Mouse (Mus musculus): ENCODE data around the gene Eif2ak4.

The Eif2ak4 gene

DNA sequence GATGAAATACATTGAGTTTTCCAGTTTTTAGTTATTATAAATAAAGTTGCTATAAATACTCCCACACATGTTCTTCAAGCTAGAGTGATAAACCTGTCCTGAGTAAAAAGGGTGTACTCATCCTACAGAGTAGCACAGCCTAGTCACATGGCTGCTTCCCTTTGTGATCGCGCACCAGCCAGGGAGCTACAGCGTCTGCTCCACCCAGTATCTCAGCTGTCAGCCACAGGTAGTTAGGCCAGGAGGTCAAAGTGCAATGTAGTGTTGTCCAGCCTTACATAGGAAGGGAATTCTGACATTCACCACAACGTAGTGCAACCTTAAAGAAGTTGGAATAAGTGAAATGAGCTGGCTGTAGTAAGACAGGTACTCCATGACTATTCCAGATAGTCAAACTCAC lies 17.1 kb downstream of the Eif2ak4 start:
- no peak for DNase-seq

DNA sequence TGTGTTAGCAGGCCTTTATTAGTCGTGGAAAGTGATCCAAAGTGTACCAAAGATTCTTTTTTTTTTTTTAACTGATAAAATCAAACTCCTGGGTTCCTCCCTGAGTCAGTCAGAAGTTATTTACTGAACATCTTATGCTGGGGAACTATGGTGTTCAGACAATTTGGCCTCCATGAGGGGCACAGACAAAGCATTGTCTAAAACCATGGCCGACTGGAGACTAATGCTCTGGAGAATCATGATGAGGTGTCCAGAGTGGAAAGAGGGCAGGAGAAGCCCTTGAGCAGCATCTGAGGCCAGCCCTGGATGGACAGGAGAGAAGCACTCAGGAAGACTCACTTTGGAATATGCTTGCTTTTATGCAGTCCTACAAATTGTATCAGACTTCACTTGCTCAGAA lies 18.4 kb downstream of the Eif2ak4 start:
- no peak for DNase-seq

DNA sequence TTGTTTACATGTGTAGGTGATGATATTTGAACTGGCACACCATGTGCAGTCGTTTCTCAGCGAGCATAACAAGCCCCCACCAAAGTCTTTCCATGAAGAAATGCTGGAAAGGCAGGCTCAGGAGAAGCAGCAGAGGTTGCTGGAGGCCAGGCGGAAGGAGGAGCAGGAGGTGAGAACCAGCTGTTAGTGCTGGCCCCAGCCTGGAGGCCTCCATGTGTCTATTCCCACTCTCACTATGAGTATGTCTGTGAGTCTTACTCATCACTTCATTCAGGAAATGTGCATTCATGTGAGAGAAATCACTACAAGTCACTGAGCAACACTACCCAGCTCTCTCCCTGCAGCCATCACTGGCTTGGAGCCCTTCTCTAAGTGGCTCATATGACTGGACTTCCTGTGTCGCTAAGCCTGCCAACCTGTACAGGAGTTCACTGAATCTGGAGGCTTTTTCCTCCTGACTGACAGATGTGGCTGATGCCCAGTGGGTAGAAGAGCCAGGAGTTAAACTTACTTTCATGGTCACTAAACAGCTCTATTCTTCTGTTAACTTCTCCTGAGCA lies 20.0 kb downstream of the Eif2ak4 start:
- DNase-seq, result no peak

DNA sequence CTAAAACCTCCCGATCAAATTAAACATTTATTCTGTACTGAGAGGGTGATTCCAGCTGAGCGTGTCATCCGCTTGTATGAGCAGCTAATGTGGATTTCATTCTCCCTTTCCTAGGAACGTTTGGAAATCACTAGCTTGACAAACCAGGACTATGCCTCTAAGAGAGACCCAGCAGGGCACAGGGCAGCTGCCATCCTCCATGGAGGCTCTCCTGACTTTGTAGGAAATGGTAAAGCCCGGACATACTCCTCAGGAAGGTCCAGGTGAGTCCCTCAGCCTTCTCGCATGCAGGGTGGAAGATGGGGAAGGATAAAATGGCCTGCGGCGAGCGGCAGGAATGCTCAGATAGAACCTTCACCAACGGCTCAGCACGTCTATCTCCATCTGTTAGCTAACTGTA lies 24.4 kb downstream of the Eif2ak4 start:
- no peak for DNase-seq

DNA sequence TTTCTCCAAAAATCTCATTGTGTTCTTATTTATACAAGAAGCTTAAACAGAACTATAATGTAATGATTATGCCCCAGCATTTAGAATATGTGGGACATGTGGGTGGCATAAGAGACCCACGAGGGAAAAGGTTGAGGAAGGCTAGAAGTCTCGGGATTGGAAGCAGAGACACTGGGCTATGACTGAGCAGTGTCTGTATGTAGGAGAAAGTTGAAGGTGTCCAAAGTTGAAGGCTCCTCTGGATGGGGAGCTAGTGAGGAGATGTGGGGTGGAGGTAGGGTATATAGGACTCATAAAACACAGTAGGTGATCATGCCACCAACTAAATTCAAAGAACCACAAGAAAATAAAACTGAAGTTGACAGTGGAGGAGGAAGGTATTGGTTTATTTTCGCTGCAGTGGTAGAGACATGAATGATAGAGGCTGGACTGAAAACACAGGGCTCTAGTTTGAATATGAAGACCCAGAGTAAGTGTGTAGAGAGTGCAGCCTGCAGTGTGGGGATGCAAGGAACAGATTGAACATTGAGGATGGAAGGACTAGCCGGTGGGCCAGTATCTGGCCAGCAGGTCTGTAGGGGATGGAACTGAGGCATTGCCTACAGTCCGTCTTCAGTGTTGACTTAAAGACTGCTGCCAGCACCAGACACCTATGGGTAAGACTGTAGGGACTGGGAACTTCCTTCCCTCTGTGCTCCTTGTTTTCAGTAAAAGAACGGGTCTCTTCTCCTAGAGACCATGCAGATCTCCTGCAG lies 27.4 kb downstream of the Eif2ak4 start:
- DNase-seq, result no peak

DNA sequence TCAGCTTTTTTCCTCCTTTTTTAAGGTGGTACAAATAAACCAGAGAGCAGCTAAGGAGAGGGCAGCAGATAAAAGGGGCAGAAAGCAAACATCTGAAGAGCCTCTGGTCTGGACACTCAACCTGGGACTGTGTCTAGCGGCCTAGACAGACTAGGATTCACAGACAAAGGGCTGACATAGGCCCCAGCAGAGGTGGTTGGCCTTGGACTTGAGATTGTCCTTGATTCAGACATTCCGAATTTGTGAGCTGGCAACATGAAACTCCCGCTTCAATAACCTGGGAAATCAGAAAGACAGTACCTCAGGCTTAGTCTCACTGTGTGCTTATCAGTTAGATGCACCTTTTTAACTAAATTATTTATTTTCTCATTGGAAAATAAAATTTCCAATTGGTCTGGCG lies 29.7 kb downstream of the Eif2ak4 start:
- no peak for DNase-seq

DNA sequence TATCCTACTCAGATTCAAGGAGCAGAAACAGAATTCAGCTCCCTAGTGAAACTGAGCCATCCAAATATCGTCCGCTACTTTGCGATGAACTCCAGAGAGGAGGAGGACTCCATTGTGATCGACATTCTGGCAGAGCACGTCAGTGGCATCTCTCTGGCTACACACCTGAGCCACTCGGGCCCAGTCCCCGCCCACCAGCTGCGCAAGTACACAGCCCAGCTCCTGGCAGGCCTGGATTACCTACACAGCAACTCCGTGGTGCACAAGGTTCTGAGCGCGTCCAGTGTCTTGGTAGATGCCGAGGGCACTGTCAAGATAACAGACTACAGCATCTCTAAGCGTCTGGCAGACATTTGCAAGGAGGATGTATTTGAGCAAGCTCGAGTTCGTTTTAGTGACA lies 33.5 kb downstream of the Eif2ak4 start:
- DNase-seq, result no peak

DNA sequence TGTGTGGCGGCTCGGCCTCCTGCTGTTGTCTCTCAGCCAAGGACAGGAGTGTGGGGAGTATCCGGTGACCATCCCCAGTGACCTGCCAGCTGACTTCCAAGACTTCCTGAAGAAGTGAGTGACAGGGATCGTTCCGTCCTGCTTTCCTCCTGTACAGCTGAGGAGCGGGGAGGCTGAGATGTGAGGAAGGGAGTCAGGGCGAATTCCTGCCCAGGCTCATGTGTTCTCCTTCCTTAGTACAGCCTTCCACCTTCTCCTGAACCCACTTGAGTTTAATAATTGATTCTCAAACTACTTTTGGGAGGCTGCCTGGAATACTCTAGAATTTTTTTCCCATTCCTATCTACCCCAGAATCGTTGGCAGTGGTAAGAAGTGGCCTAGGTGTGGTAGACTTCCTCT lies 34.0 kb downstream of the Eif2ak4 start:
- DNase-seq, result no peak

DNA sequence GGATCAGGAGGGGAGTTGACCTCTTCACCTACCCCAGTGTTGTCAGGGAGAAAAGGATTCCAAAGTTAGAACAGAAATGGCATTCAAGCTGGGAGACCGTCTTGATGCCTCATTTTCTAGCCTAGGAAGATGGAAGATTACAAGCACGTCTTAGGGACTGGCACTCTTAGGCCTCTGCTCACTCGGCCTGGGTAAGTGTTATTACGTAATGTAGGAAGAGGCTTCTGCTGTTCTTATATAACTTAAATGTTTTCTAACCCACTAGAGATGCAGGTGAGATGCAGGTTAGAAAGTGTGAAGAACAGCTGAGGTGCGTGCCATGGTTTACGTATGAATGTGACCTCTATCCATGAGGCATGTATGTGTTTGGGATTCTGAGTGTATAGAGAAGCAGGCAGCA lies 39.9 kb downstream of the Eif2ak4 start:
- DNase-seq, result no peak

DNA sequence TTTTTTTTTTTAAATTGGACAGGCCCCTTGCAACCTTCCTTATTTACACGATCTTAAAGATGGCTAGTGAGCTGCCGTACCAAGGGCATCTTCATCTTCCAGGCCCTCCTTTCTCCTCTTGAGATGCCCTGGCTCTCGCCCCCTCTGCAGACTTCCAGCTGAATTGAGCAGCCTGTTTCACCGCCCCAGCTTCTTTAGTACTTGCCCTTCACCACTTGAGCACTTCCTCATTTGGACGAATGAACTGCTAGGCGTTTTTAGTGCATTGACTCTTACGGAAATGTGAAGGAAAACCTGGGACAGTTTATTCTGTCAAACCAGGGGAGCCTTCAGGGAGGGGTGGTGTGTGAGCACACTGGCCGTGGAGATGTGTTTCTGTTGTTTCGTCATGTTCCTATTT lies 40.9 kb downstream of the Eif2ak4 start:
- DNase-seq, result no peak

DNA sequence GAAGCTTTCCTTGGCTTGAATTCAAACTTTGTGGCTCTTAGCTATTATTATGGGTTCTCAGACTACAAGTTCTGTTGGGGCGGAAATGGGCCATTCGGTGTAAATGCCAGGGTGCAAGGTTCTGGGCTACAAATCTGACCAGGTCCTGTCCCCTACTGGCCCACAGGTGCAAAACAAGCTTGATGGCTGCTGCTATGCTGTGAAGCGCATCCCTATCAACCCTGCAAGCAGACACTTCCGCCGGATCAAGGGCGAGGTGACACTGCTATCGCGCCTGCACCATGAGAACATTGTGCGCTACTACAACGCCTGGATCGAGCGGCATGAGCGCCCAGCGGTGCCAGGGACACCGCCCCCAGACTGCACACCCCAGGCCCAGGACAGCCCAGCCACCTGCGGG lies 42.2 kb downstream of the Eif2ak4 start:
- DNase-seq, result no peak

DNA sequence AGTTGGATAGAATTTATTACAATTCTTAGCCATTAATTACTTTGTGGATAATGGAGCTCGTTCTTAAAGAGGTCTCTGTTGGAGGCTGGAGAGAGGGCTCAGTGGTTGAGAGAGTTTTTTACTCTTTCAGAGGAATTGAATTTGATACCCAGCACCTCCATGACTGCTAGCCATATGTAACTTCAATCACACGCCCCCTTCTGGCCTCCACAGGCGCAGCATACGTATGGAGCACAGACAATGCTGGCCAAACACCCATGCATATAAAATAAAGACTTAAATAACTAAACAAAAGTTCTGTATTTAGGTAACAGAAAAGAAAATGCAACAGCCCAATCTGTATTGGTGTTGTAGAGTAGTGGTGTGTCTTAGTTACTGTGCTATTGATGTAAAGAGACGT lies 43.2 kb downstream of the Eif2ak4 start:
- no peak for DNase-seq

DNA sequence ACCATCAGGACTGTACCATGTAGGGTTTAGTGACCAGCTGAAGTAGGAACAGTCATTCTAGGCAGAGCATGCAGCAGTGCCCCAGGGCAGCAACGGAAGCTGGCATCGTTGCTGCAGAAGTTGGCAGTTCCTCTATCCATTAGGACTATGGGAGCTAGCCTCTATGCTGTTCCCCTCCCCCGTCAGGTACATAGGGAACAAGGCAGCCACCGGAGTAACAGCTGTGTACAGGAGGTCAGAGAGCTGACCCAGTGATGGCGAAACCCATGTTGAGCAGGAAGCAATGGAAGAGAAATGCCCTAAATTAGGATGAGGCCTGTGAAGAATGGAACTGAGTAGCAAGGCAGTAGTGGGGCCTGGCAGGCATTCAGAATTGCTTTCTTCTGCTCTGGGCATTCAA lies 53.8 kb downstream of the Eif2ak4 start:
- DNase-seq, result no peak

DNA sequence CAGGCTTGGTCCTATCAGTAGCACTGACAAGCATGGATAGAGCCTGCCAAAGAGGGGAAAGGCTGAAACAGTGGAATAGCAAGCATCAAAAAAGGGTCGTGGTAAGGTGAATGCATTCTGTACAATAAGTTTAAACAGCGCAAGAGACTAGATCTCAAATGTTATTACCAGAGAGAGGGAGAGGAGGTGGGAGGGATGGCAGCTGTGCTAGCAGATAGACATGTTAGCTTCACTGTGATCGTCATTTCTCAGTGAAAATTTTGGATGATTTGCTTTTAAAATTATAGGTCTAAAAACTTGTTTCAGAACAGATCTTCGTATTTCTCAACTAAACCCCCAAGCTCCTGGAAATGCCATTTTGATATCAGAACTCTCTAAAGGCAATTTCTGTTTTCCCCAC lies 54.3 kb downstream of the Eif2ak4 start:
- DNase-seq, result no peak

DNA sequence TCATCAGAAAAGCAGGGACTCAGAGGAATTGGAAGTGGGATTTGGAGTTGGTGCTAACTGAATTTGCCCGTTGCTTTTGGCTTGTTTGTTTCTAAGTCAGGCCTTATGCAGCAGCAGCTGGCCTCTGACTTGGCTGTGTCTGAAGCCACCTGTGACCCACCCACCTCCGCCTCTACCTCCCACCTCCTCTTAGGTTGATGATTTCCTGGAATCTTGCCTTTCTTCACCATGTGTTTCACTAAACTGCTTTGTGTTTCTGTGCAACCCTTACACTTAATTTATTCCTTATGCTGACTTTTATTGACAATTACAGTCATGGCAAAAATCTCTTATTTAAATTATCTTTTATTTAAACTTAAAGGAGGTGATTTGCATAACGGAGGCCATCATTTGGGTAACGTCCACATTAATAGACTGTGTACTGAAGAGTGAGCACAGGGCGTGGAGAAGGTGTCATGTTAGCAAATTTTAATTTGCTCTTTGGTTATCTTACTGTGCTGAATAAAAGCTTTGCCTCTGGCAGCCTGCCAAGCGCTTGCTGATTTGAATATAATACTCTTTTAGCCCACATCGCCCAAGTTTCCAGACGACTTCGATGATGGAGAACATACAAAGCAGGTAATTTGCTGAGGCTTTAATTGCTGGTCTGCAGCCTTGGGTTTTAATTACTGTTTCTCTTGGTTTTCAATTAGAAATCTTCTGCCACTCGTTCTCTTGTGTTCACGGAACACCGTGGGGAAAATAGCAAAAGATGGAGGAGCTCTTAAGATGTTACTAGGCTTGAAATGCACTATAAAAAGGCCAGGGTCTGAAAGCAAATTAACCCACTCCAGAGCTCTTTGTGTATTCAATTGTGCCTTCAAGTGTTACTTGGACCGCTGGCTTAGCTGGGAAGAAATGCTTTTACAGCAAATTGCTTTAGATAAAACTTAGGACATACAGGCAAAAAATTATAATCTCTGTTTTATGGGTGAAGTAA lies 57.6 kb downstream of the Eif2ak4 start:
- no peak for DNase-seq

DNA sequence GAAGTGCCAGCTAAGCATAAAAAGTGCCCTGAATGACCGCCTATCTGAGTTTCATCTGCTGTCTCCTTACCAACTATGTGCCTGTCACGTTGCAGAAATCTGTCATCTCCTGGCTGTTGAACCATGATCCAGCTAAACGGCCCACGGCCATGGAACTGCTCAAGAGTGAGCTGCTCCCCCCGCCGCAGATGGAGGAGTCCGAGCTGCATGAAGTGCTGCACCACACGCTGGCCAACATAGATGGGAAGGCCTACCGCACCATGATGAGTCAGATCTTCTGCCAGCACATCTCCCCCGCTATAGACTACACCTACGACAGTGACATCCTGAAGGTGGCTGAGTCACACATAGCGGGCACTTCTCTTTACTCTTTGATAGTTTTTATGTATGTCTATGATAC lies 59.8 kb downstream of the Eif2ak4 start:
- no peak for DNase-seq

DNA sequence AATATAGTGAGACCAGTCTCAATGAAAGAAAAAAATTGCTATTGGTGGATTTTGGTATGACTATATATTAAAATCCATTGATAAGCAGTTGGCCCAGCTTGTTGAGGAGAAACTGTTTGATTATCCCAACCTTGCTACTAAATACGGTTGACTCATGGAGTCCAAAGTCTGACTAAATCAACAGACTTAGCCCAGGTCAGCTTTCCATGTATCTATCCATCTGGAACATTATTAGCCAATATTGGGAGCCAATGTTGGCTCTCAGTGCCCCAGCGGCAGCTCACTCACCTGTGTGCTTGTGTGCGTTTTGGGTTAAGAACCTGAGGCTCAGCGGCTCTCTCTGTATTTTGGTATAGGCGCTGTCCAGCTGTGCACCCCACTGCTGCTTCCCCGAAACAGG lies 62.6 kb downstream of the Eif2ak4 start:
- DNase-seq, result no peak

DNA sequence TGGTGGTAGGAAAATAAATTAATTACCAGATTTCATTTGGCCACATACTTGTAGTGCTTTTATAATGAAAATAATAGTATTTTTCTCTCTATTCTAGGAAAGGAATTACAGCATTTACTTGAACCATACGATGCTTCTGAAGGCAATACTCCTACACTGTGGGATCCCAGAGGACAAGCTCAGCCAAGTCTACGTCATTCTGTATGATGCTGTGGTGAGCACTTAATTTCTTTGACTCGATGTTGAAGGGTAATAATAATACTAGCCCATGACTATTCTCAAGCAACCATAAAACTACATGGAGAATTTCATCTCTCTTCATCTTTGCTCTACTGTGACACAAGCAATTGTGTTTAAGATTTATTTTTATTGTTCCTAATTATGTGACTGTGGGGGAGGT lies 68.6 kb downstream of the Eif2ak4 start:
- DNase-seq, result no peak

DNA sequence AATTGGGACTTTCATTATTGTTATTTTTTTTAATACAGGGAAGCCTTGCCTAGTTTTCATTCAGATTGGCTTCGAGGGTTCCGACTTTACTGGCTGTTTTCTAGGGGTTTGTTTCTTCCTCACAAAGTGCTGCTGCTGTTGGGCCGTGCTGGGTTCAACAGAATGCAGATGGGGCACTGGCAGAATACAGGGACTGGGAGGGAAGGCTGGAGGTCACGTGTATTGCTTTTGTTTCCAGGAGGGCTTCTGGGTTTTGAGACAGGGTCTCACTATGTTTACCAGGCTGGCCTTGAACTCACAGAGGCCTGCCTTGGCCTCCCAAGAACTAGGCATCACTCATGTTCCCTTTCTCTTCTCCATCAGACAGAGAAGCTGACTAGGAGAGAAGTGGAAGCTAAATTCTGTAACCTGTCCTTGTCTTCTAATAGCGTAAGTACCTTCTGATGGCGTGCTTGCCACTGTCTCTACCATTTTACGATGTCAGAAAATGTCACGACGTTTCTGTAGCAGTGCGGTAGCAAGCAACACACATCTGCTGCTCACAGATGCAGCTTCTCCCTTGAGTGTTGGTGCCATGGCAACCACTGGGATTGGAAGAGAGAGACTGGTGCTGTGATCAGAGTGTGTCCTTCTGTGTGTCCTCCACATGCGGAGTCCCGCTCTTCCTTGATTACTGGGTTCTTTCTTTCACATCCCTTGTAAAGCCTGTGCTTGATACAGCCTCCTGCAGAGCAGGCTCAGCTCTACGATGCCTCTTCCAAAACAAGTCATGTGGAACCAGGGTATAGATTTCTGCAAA lies 69.2 kb downstream of the Eif2ak4 start:
- DNase-seq, result no peak

DNA sequence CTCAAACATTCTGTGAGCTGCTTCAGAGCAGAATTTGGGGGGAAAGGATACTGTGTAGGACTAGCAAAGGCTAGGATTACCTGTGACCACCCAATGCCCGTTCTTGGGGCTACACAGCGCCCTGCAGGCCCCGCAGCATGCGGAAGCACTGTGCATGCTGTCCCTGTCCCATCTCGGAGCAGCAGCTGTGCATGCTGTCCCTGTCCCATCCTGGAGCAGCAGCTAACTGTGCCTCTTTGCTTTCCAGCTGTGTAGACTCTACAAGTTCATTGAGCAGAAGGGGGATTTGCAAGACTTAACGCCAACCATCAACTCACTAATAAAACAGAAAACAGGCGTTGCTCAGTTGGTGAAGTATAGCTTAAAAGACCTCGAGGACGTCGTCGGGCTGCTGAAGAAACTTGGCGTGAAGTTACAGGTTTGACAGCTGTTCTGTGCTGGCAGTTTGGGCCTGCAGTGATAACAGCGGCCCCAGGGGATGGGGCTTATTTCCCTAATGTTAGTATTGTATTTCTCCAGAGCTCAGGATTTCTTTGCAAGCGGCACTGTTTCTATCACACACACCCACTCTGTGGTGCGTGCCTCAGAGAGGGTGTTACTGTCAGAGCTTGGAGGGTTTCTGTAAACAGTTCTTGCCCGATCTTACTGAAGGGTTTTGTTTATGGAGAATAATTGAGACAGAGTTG lies 73.2 kb downstream of the Eif2ak4 start:
- no peak for DNase-seq

DNA sequence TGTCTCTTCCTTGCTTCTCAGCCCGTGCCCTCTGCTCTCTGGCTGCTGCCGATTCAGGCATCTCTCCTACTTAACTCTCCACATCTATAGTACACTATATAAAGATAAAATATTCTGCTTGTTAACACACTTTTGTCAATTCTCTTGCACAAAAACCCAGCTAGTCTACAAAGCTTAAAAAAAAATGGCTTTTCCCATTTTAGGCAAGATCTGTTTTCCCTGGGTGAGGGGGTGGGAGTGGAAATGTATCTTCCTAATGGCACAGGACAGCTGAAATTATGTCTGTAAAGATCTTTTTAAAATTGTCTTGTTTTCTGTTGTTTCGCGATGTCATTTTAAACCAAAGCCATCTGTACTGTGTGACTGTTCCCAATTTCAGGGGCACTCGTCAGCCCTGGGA lies 75.1 kb downstream of the Eif2ak4 start:
- DNase-seq, result no peak

DNA sequence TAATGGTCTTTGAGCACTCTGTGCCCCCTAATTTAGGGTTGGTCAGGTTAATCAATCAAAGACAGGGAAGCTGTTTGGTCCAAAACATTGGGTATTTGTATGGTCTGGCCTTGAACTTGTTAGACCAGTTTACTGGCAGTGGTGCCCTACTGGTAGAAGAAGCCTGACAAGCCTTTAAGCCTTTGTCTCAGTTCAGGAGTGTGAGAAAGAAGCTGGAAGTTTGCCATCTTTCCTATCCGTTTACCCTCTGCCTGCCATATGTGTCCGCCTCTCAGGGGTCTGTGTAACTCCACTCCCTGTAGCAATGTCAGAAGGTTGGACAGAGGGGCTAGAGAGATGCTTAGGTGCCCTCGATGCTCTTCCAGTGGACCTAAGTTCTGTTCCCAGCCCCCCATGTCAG lies 76.0 kb downstream of the Eif2ak4 start:
- no peak for DNase-seq

DNA sequence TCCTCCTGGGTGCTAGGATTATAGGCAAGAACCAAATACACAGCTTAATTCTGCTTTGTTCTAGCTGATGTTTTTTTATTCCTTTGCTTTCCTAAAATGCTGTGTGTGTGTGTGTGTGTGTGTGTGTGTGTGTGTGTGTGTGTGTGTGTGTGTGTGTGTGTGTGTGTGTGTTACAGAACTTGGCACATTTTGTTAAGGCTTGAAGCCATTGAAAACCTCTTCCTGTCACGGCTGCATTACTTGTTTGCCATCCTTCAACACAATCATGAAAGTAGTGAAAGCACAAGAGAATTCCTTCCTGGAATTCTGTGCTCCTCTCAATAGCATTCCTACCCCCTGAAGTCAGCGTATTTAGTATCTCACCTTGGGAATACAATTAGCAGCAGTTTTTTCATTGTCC lies 77.5 kb downstream of the Eif2ak4 start:
- DNase-seq, result no peak
